Comparison of ENCODE assay signal across 17 mouse cellular contexts in genomic region chr5:103977907-103978570, GRCm38 (mm10). TPM values are rescaled to one million over a fixed set of nuclear protein-coding genes. Genes with fewer than 3 reads are reported as not detected.
"Had no signal": no experiment of that assay in that cellular context is flagged by ENCODE, and none has a peak within 500 bp of the region (broad histone marks: within the 10 kb centered on the region; RNA-seq: fewer than 3 reads in every experiment).

No protein-coding gene starts in this region.

- H3K27ac ChIP-seq: intestine, embryonic 15.5 days; kidney, embryonic 15.5 days; limb, embryonic 13.5 days; liver, embryonic 14.5 days; midbrain, embryonic 13.5 days; neural tube, embryonic 15.5 days had no signal

- H3K9ac ChIP-seq: intestine, embryonic 15.5 days; kidney, embryonic 15.5 days; limb, embryonic 13.5 days; liver, embryonic 14.5 days; lung, embryonic 14.5 days; midbrain, embryonic 13.5 days; neural tube, embryonic 15.5 days had no signal

- H3K9me3 ChIP-seq: intestine, embryonic 15.5 days; kidney, embryonic 15.5 days; limb, embryonic 13.5 days; midbrain, embryonic 13.5 days; neural tube, embryonic 15.5 days had no signal

- DNase-seq: kidney, postnatal 25 days; lung, embryonic 14.5 days; lung, postnatal 10 days; lung, postnatal 4 days; retina, postnatal 1 day; right cerebral cortex, postnatal 14 days; thymus, postnatal 36 days had no signal

- H3K4me2 ChIP-seq: intestine, embryonic 15.5 days; kidney, embryonic 15.5 days; limb, embryonic 13.5 days; lung, embryonic 14.5 days; midbrain, embryonic 13.5 days; neural tube, embryonic 15.5 days had no signal

- ATAC-seq: midbrain, embryonic 13.5 days had no signal

- H3K27me3 ChIP-seq: intestine, embryonic 15.5 days; kidney, embryonic 15.5 days; limb, embryonic 13.5 days; midbrain, embryonic 13.5 days; neural tube, embryonic 15.5 days had no signal

- H3K4me1 ChIP-seq: intestine, embryonic 15.5 days; kidney, embryonic 15.5 days; limb, embryonic 13.5 days; midbrain, embryonic 13.5 days; neural tube, embryonic 15.5 days had no signal

- H3K4me3 ChIP-seq: intestine, embryonic 15.5 days; kidney, embryonic 15.5 days; limb, embryonic 13.5 days; midbrain, embryonic 13.5 days; neural tube, embryonic 15.5 days had no signal

- H3K36me3 ChIP-seq: intestine, embryonic 15.5 days; kidney, embryonic 15.5 days; limb, embryonic 13.5 days; midbrain, embryonic 13.5 days; neural tube, embryonic 15.5 days had no signal

RNA-seq across cellular contexts. Expression of gene Hsd17b13, which starts 0.8 kb away (rescaled TPM):
- total RNA-seq: layer of hippocampus, postnatal 25 days; megakaryocyte-erythroid progenitor cell, adult 5-6 weeks; midbrain, postnatal 0 days had no signal
- polyA plus RNA-seq: limb, embryonic 13.5 days; midbrain, embryonic 13.5 days; neural tube, embryonic 11.5 days; neural tube, embryonic 15.5 days had no signal
